Mouse (Mus musculus) MEL (cell line): ENCODE measurements at regions not wholly inside any gene's neighbourhood (a gene's known extent, or its start where the extent isn't known, plus 50 kb on each side); places are given as distances from the start of the nearest gene placed in this dataset.

Source experiments
- DNase-seq: peaks from one replicate; pipeline ENCODE4 v3.0.0; 2011; ENCODE audit warnings: low read depth, low spot score
- H3K27ac ChIP-seq: 2 replicates; pipeline ENCODE4 v1.5.1; 2012; ENCODE audit warnings: low read depth, mild to moderate bottlenecking, control low read depth, low read length, moderate library complexity; ENCODE audit not compliant: control insufficient read depth
- H3K27me3 ChIP-seq, 2 experiments: fragments of 150-350 bp in 1 of 2; sonication (generic) in 1 of 2; 2 replicates each; pipeline ENCODE4 v1.6.1; 2012; ENCODE audit warnings: low read length in 2 of 2, mild to moderate bottlenecking in 2 of 2, improper control_type of control experiment in 1 of 2, moderate library complexity in 1 of 2; ENCODE audit not compliant: insufficient read depth in 2 of 2, control insufficient read depth in 1 of 2
- H3K36me3 ChIP-seq, 2 experiments: 2 replicates each; pipeline ENCODE4 v1.6.1; 2012 to 2014; ENCODE audit warnings: low read length in 2 of 2, improper control_type of control experiment in 1 of 2, inconsistent platforms in 1 of 2, mild to moderate bottlenecking in 1 of 2; ENCODE audit not compliant: insufficient read depth in 2 of 2, control insufficient read depth in 1 of 2
- H3K4me1 ChIP-seq, 2 experiments: fragments of 150-350 bp in 1 of 2; sonication (generic) in 1 of 2; 2 replicates each; pipeline ENCODE4 v1.6.1; 2012; ENCODE audit warnings: low read length in 2 of 2, improper control_type of control experiment in 1 of 2, mild to moderate bottlenecking in 1 of 2; ENCODE audit not compliant: insufficient read depth in 2 of 2, control insufficient read depth in 1 of 2
- H3K4me3 ChIP-seq, 2 experiments: fragments of 150-350 bp in 1 of 2; sonication (generic) in 1 of 2; 2 replicates each; pipeline ENCODE4 v1.5.1; 2012; ENCODE audit warnings: low read depth in 2 of 2, low read length in 2 of 2, mild to moderate bottlenecking in 2 of 2, moderate library complexity in 2 of 2, control low read depth in 1 of 2, improper control_type of control experiment in 1 of 2; ENCODE audit not compliant: control insufficient read depth in 1 of 2, insufficient read depth in 1 of 2
- H3K79me2 ChIP-seq: 2 replicates; pipeline ENCODE4 v1.6.1; 2012; ENCODE audit warnings: mild to moderate bottlenecking, low read length, moderate library complexity; ENCODE audit not compliant: control insufficient read depth, poor library complexity, insufficient read depth
- H3K9ac ChIP-seq: 2 replicates; pipeline ENCODE4 v1.6.1; 2012; ENCODE audit warnings: low read depth, mild to moderate bottlenecking, control low read depth, low read length, moderate library complexity; ENCODE audit not compliant: control insufficient read depth, poor library complexity, severe bottlenecking
- H3K9me3 ChIP-seq: fragments of 150-350 bp; sonication (generic); replicated peaks from 2 replicates; pipeline ENCODE4 v1.6.1; 2012; ENCODE audit warnings: mild to moderate bottlenecking, low read length, improper control_type of control experiment, moderate library complexity; ENCODE audit not compliant: insufficient read depth
- BHLHE40 ChIP-seq: IDR thresholded peaks from 2 replicates; pipeline ENCODE4 v1.6.1; 2012; ENCODE audit warnings: low read depth, mild to moderate bottlenecking, inconsistent platforms, low read length, improper control_type of control experiment, borderline replicate concordance
- ELF1 ChIP-seq: IDR thresholded peaks from 2 replicates; pipeline ENCODE4 v1.6.1; 2014; ENCODE audit warnings: low read depth, mild to moderate bottlenecking, inconsistent platforms, low read length, improper control_type of control experiment, moderate library complexity
- EP300 ChIP-seq, 2 experiments: IDR thresholded peaks; 2 replicates each; pipeline ENCODE4 v1.6.1; 2011; ENCODE audit warnings: improper control_type of control experiment in 2 of 2, low read length in 2 of 2, low read depth in 1 of 2, mild to moderate bottlenecking in 1 of 2
- ETS1 ChIP-seq: IDR thresholded peaks from 2 replicates; pipeline ENCODE4 v1.6.1; 2012; ENCODE audit warnings: low read depth, mild to moderate bottlenecking, inconsistent platforms, low read length, improper control_type of control experiment, moderate library complexity
- GABPA ChIP-seq: IDR thresholded peaks from 2 replicates; pipeline ENCODE4 v1.6.1; 2012; ENCODE audit warnings: low read depth, mild to moderate bottlenecking, inconsistent platforms, low read length, improper control_type of control experiment, moderate library complexity
- GATA1 ChIP-seq: IDR thresholded peaks from 2 replicates; pipeline ENCODE4 v1.6.1; 2011; ENCODE audit warnings: low read depth, low read length, improper control_type of control experiment
- HCFC1 ChIP-seq: IDR thresholded peaks from 2 replicates; pipeline ENCODE4 v1.6.1; 2012; ENCODE audit warnings: low read depth, mild to moderate bottlenecking, inconsistent platforms, low read length, improper control_type of control experiment, moderate library complexity
- MYB ChIP-seq: IDR thresholded peaks from 2 replicates; pipeline ENCODE4 v1.6.1; 2011; ENCODE audit warnings: mild to moderate bottlenecking, low read depth, low read length, improper control_type of control experiment
- MYC ChIP-seq: IDR thresholded peaks from 2 replicates; pipeline ENCODE4 v1.6.1; 2011; ENCODE audit warnings: low read depth, mild to moderate bottlenecking, low read length, improper control_type of control experiment, moderate library complexity
- NELFE ChIP-seq: IDR thresholded peaks from 2 replicates; pipeline ENCODE4 v1.6.1; 2011; ENCODE audit warnings: low read depth, low read length, improper control_type of control experiment
- POLR2A ChIP-seq, 2 experiments: IDR thresholded peaks; 2 replicates each; pipeline ENCODE4 v1.6.1; 2011 to 2012; ENCODE audit warnings: low read length in 2 of 2, mild to moderate bottlenecking in 2 of 2, control low read depth in 1 of 2, improper control_type of control experiment in 1 of 2, low read depth in 1 of 2, moderate library complexity in 1 of 2; ENCODE audit not compliant: control insufficient read depth in 1 of 2, insufficient read depth in 1 of 2, poor library complexity in 1 of 2
- POLR2AphosphoS5 ChIP-seq: IDR thresholded peaks from 2 replicates; pipeline ENCODE4 v1.6.1; 2012; ENCODE audit warnings: low read depth, borderline replicate concordance, mild to moderate bottlenecking, inconsistent platforms, low read length, moderate library complexity, mixed read lengths
- SMC3 ChIP-seq: IDR thresholded peaks from 2 replicates; pipeline ENCODE4 v1.6.1; 2011; ENCODE audit warnings: low read depth, low read length, improper control_type of control experiment
- UBTF ChIP-seq: IDR thresholded peaks from 2 replicates; pipeline ENCODE4 v1.6.1; 2012; ENCODE audit warnings: low read depth, mild to moderate bottlenecking, inconsistent platforms, low read length, improper control_type of control experiment, moderate library complexity, borderline replicate concordance; ENCODE audit not compliant: insufficient read depth
- USF2 ChIP-seq, 2 experiments: IDR thresholded peaks; 2 replicates each; pipeline ENCODE4 v1.6.1; 2011 to 2012; ENCODE audit warnings: improper control_type of control experiment in 2 of 2, low read length in 2 of 2, borderline replicate concordance in 1 of 2, inconsistent platforms in 1 of 2, low read depth in 1 of 2, mild to moderate bottlenecking in 1 of 2; ENCODE audit not compliant: insufficient read depth in 1 of 2
- ZC3H11A ChIP-seq: IDR thresholded peaks from 2 replicates; pipeline ENCODE4 v1.6.1; 2012; ENCODE audit warnings: low read depth, mild to moderate bottlenecking, inconsistent platforms, low read length, improper control_type of control experiment

DNA sequence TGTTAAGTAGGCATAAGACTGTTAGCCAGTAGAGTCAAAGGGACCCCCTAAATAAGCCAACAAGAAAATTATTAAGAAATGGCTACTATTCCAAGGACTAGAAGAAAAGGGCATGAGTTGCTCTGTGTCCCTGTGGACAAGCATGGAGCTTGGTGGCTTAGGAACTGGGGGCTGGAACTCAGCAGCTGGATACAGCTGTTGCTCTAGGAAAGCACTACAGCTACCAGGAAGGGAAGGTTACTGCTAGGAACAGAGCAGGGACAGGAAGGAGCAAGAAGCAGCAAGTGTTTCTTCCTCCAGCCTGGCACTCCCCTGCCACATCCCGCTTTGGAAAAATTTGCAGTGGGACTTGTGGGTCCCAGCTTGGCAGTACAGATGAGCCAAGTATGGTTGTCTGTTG is 95.0 kb upstream of the Stc2 start:
- TF ChIP-seq UBTF (no peak), POLR2A (IDR thresholded peaks at IDR 0.05; ENCODE audit: control insufficient read depth in 1 of 2, insufficient read depth in 1 of 2, low read depth in 1 of 2, low read length in 2 of 2, poor library complexity in 1 of 2) (no peak), HCFC1 (no peak), SMC3 (no peak), USF2 (IDR thresholded peaks at IDR 0.05; ENCODE audit: borderline replicate concordance in 1 of 2, insufficient read depth in 1 of 2, low read depth in 1 of 2, low read length in 2 of 2) (no peak), ETS1 (no peak), MYC (no peak), POLR2AphosphoS5 (no peak), BHLHE40 (no peak)
- no peak for DNase-seq
- H3K27ac ChIP-seq: no peak overlapping the region

DNA sequence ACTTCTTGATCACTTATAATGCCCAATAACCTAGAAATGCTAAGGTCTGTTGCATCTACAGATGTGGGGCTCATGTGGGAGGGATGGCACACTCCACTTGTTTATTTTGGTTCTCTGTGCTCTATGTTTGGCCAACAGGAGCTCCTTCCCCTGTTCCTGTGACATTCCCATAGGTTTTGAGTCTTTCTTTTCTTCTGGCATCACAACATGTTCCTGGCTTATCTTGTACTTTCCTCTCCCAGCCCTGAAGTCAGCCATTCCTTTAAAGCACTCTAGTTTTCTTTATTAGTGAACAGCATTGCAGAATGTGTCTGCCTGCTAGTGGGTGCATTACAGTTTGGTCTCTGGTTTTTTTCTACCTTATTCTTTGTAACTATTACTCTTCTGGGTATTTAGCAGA is 92.6 kb upstream of the Stc2 start:
- DNase-seq: no peak
- TF ChIP-seq MYB (no peak), BHLHE40 (no peak), HCFC1 (no peak), ZC3H11A (no peak), GABPA (no peak), GATA1 (no peak), POLR2A (IDR thresholded peaks at IDR 0.05; ENCODE audit: control insufficient read depth in 1 of 2, insufficient read depth in 1 of 2, low read depth in 1 of 2, low read length in 2 of 2, poor library complexity in 1 of 2) (no peak), MYC (no peak), ELF1 (no peak), EP300 (IDR thresholded peaks at IDR 0.05; ENCODE audit: low read depth in 1 of 2, low read length in 2 of 2) (no peak), NELFE (no peak)
- no peaks in the 10 kb centered on the region for H3K9me3 ChIP-seq
- no peaks in the 10 kb centered on the region for H3K79me2 ChIP-seq
- no peak overlapping the region for H3K4me3 ChIP-seq
- H3K36me3 ChIP-seq: no peaks in the 10 kb centered on the region
- no peak overlapping the region for H3K27ac ChIP-seq
- peaks cover 0 to 10% of the 10 kb centered on the region in 2 experiments; a peak in 2 of 4 replicates for H3K27me3 ChIP-seq
- H3K4me1 ChIP-seq: no peaks in the 10 kb centered on the region
- H3K9ac ChIP-seq: no peak overlapping the region

More for the DNA sequence above, 95.0 kb upstream of the Stc2 start:
- Histone ChIP-seq H3K9ac (no peak overlapping the region), H3K79me2 (no peaks in the 10 kb centered on the region), H3K9me3 (no peaks in the 10 kb centered on the region), H3K4me1 (no peaks in the 10 kb centered on the region), H3K4me3 (no peak overlapping the region), H3K36me3 (no peaks in the 10 kb centered on the region), H3K27me3 (peaks cover 0 to 10% of the 10 kb centered on the region in 2 experiments; a peak in 2 of 4 replicates)
